Mouse (Mus musculus) thymus, postnatal 10 days (tissue): ENCODE results near the gene Gpr65.
A peak's percentile ranks its signal among the peaks of the same experiment; 100 is the strongest.
"Not testable (repeated sequence)": the region's sequence is repeated elsewhere in the genome, so short reads cannot be mapped to it uniquely, and the experiment has no call there.

Experiments used
- DNase-seq, 2 experiments: peaks; one replicate each; pipeline ENCODE4 v3.0.0; 2021; ENCODE audit warnings: low spot score in 2 of 2

Gene Gpr65

GRCm38 (mm10) chr12:98268441-98269369, at the start of gene Gpr65:
TSS of gene Gpr65 (plus strand) at chr12:98268635.
- peak in 1 of 2 experiments; percentile 31 for DNase-seq

- no peak for DNase-seq
Observed at GRCm38 (mm10) chr12:98223286-98223685, 45.1 kb upstream of the Gpr65 start.

- DNase-seq: no peak
Observed at GRCm38 (mm10) chr12:98227037-98227436, 41.4 kb upstream of the Gpr65 start.

- not testable (repeated sequence) for DNase-seq
Observed at GRCm38 (mm10) chr12:98238478-98238877, 30.0 kb upstream of the Gpr65 start.

GRCm38 (mm10) chr12:98244161-98244560, 24.3 kb upstream of the Gpr65 start:
- DNase-seq: no peak

- no peak for DNase-seq
Observed at GRCm38 (mm10) chr12:98244865-98245264, 23.6 kb upstream of the Gpr65 start.

GRCm38 (mm10) chr12:98246835-98247234, 21.6 kb upstream of the Gpr65 start:
- peak; percentile 36 to 40 for DNase-seq

- no peak for DNase-seq
Observed at GRCm38 (mm10) chr12:98249671-98250070, 18.8 kb upstream of the Gpr65 start.

- DNase-seq: no peak
Observed at GRCm38 (mm10) chr12:98250327-98250726, 18.1 kb upstream of the Gpr65 start.

GRCm38 (mm10) chr12:98252417-98252816, 16.0 kb upstream of the Gpr65 start:
- no peak for DNase-seq

GRCm38 (mm10) chr12:98255373-98255995, 13.0 kb upstream of the Gpr65 start:
- DNase-seq: no peak

GRCm38 (mm10) chr12:98258371-98258844, 10.0 kb upstream of the Gpr65 start:
- DNase-seq: no peak

GRCm38 (mm10) chr12:98258845-98259517, 9.5 kb upstream of the Gpr65 start, which contains the start of gene Galc:
TSS of gene Galc (minus strand) at chr12:98259459.
- DNase-seq: peak; percentile 65 to 77

GRCm38 (mm10) chr12:98259518-98259852, 8.9 kb upstream of the Gpr65 start:
- DNase-seq: no peak

GRCm38 (mm10) chr12:98265697-98266096, 2.7 kb upstream of the Gpr65 start:
- DNase-seq: no peak

- DNase-seq: peak; percentile 51 to 56
Observed at GRCm38 (mm10) chr12:98269791-98270745, 1.6 kb downstream of the Gpr65 start.

GRCm38 (mm10) chr12:98270810-98271566, 2.6 kb downstream of the Gpr65 start:
- DNase-seq: no peak

GRCm38 (mm10) chr12:98272433-98272832, 4.0 kb downstream of the Gpr65 start:
- DNase-seq: no peak

GRCm38 (mm10) chr12:98280530-98280929, 12.1 kb downstream of the Gpr65 start:
- peak in 1 of 2 experiments; percentile 64 for DNase-seq

- DNase-seq: no peak
Observed at GRCm38 (mm10) chr12:98280996-98281395, 12.6 kb downstream of the Gpr65 start.
